In the genomic region with DNA sequence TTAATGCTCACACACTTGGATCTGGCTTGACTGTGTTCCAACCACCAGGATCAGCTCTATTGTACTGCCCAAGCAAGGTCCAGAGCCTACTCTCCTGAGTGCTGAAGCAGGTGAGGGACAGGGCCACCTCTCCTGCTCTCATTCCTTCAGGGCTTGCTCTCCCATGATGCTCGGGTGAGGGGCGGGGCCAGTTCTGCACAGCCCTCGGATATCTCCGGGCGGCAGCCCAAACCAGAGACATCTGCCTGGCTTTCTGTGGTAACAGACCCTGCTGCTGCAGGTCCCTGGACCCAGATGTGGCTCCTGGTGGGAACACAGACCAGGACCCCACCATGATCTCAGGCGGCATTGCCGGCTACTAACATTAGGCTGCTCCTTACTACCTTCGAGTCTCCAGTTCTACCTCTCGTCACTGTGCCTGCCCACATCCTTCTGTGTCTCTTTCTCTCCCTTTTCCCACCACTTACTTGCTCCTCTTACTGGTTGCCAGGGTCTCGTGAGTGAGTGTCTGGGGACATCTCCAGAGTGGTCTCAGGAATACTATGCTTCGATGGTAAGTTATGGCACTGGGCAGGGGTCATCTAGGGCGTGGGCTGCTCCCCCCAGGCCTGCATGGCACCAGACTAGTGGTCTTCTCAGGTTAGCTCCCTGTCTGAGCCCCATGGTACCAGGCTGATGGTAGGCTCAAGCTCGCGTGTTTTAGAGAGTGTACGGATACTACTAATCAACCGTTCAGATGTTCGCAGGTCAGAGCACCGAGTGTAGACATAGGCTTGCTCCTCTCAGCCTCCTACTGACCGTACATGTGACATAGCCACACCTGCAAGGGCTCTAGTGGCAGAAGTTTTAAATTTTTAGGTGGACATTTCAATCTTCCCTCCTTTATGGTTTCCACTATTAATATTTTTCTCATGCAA, we compare ENCODE assay signal across 9 mouse cellular contexts. TPM values are rescaled to one million over a fixed set of nuclear protein-coding genes. Genes with fewer than 3 reads are reported as not detected.
DNase-seq lines count a peak whose midpoint lies in the region; ATAC-seq and TF ChIP-seq lines count a peak whose summit lies in the region.
"Had no signal": no experiment of that assay in that cellular context is flagged by ENCODE, and none has a peak within 500 bp of the region (broad histone marks: within the 10 kb centered on the region; RNA-seq: fewer than 3 reads in every experiment).

No protein-coding gene starts in this region.

- peak overlapping the region; percentile 63 to 95 for H3K4me3 ChIP-seq in ES-E14 (ENCODE audit: insufficient read depth in 1 of 2, low read depth in 1 of 2, low read length in 2 of 2, poor library complexity in 1 of 2, severe bottlenecking in 1 of 2)
- H3K4me3 ChIP-seq in midbrain, embryonic 16.5 days (ENCODE audit: low read depth, low read length): no peak overlapping the region

- no peaks in the 10 kb centered on the region for H3K27me3 ChIP-seq in midbrain, embryonic 16.5 days (ENCODE audit: control insufficient read depth, insufficient read depth, low read depth, low read length)

- intact Hi-C loops in heart, postnatal 10 days (cut with DNase I): no loop called here

- peak; percentile 17 for DNase-seq in heart, postnatal 4 days
- DNase-seq in heart, postnatal 10 days: no peak
- no peak for DNase-seq in ES-E14 (ENCODE audit: low read depth, low spot score)
- DNase-seq in cerebellum, adult 11-12 months: no peak
- DNase-seq in Muller cell, postnatal 12 days (ENCODE audit: inconsistent ontology term): no peak

- 76% methylated on average over 19 of the region's 19 CpGs for WGBS in midbrain, embryonic 16.5 days

- no peaks in the 10 kb centered on the region for H3K9me3 ChIP-seq in ES-E14 (ENCODE audit: control insufficient read depth, insufficient read depth, low read depth, low read length)
- no peaks in the 10 kb centered on the region for H3K9me3 ChIP-seq in midbrain, embryonic 16.5 days (replicated peaks; ENCODE audit: control insufficient read depth, low read length, poor library complexity, severe bottlenecking)

- ATAC-seq in erythroblast, adult 5-6 weeks (replicated peaks; ENCODE audit: low FRiP score, poor library complexity, severe bottlenecking): peak; percentile 87
- peak; percentile 94 for ATAC-seq in megakaryocyte-erythroid progenitor cell, adult 5-6 weeks (replicated peaks; ENCODE audit: low FRiP score, low TSS enrichment, poor library complexity, severe bottlenecking)
- no peak for ATAC-seq in midbrain, embryonic 16.5 days

- H3K36me3 ChIP-seq in ES-E14 (ENCODE audit: control insufficient read depth, insufficient read depth, low read length, poor library complexity, severe bottlenecking): no peaks in the 10 kb centered on the region
- 0 out of 2 replicates have a peak, but pooled peaks cover 5% of the 10 kb centered on the region for H3K36me3 ChIP-seq in midbrain, embryonic 16.5 days (ENCODE audit: control insufficient read depth, insufficient read depth, low read length)

- in situ Hi-C loops in ES-E14 (cut with MboI; ENCODE audit: low sequenced_read_pairs in 2 of 2, unreplicated experiment in 2 of 2): no loop called here

- H3K27ac ChIP-seq in ES-E14 (ENCODE audit: insufficient read depth, low read depth, low read length, poor library complexity, severe bottlenecking): no peak overlapping the region
- H3K27ac ChIP-seq in midbrain, embryonic 16.5 days (ENCODE audit: low read length): no peak overlapping the region
- H3K27ac ChIP-seq: kidney, postnatal 0 days had no signal

- H3K4me2 ChIP-seq in midbrain, embryonic 16.5 days (ENCODE audit: low read length): no peak overlapping the region

- peaks cover 0 to 8% of the 10 kb centered on the region in 2 experiments; a peak in 3 of 4 replicates for H3K4me1 ChIP-seq in ES-E14 (ENCODE audit: control insufficient read depth in 2 of 2, insufficient read depth in 2 of 2, low read length in 2 of 2, poor library complexity in 1 of 2)
- H3K4me1 ChIP-seq in midbrain, embryonic 16.5 days (ENCODE audit: control insufficient read depth, insufficient read depth, low read length): no peaks in the 10 kb centered on the region

- H3K9ac ChIP-seq in ES-E14 (ENCODE audit: insufficient read depth, low read depth, low read length, poor library complexity, severe bottlenecking): peak overlapping the region; percentile 82
- no peak overlapping the region for H3K9ac ChIP-seq in midbrain, embryonic 16.5 days (ENCODE audit: low read depth, low read length)

TF ChIP-seq in ES-E14, 5 proteins besides CTCF, POLR2A, EP300 and RAD21:
- TF ChIP-seq CHD2 (IDR thresholded peaks at IDR 0.05; ENCODE audit: low read depth, low read length) (no peak), HCFC1 (IDR thresholded peaks at IDR 0.05; ENCODE audit: borderline replicate concordance, insufficient read depth, low read length) (no peak), MAFK (IDR thresholded peaks at IDR 0.05; ENCODE audit: insufficient read depth, low read depth, low read length) (no peak), ZC3H11A (IDR thresholded peaks at IDR 0.05; ENCODE audit: borderline replicate concordance, low read depth, low read length) (no peak), ZNF384 (IDR thresholded peaks at IDR 0.05; ENCODE audit: low read depth, low read length) (no peak)

RNA-seq across cellular contexts. Expression of gene Rbl2, which starts 9.0 kb away (rescaled TPM):
- 10 to 100 TPM; 17.6 to 18.8 TPM for total RNA-seq in heart, postnatal 4 days (2021)
- 10 to 100 TPM; 20.0 to 20.7 TPM for total RNA-seq in heart, postnatal 10 days (2021)
- 7.7 and 11.5 TPM in 2 replicates for total RNA-seq in ES-E14 (2012; rRNA removed)
- 19.4 and 25.3 TPM in 2 replicates for total RNA-seq in erythroblast, adult 5-6 weeks (2015; ENCODE audit: low replicate concordance)
- total RNA-seq in erythroblast, adult 5-6 weeks (2017; ENCODE audit: low replicate concordance): 26.7 and 34.3 TPM in 2 replicates
- total RNA-seq in megakaryocyte-erythroid progenitor cell, adult 5-6 weeks (2014; fragmentation: Nextera tagmentation): 38.9 and 65.8 TPM in 2 replicates
- total RNA-seq in megakaryocyte-erythroid progenitor cell, adult 5-6 weeks (2017): 64.4 and 75.3 TPM in 2 replicates
- polyA plus RNA-seq in midbrain, embryonic 16.5 days (2015; fragmentation: Nextera tagmentation; extraction: Ambion mirVana): 22.5 and 26.3 TPM in 2 replicates
